Mouse (Mus musculus): ENCODE measurements around the gene Vmn2r78. TPM values are rescaled to one million over a fixed set of nuclear protein-coding genes. Genes with fewer than 3 reads are reported as not detected.
"Not testable (repeated sequence)": the region's sequence is repeated elsewhere in the genome, so short reads cannot be mapped to it uniquely, and the experiment has no call there.

Gene Vmn2r78
- polyA plus RNA-seq (2012; rRNA removed): not detected in 2 replicates

GRCm38 (mm10) chr7:86914794-86915193 lies at the start of gene Vmn2r78:
TSS of gene Vmn2r78 (plus strand) at chr7:86915094.
- not testable (repeated sequence) for H3K4me1 ChIP-seq (ENCODE audit: control insufficient read depth, insufficient read depth, low read length); DNase-seq; H3K4me3 ChIP-seq (replicated peaks; ENCODE audit: extremely low read depth, low read depth, low read length)
- 65% methylated on average over 2 of the region's 2 CpGs for WGBS

GRCm38 (mm10) chr7:86889470-86890469 lies 25.1 kb upstream of the Vmn2r78 start:
- Histone ChIP-seq H3K4me3 (replicated peaks; ENCODE audit: extremely low read depth, low read depth, low read length) (no peak overlapping the region), H3K4me1 (ENCODE audit: control insufficient read depth, insufficient read depth, low read length) (no peaks in the 10 kb centered on the region)
- no peak for DNase-seq
- WGBS: 80% methylated on average over 4 of the region's 4 CpGs
- no peak for TF ChIP-seq POLR2A (IDR thresholded peaks at IDR 0.05; ENCODE audit: borderline replicate concordance, extremely low read depth, low read depth, low read length)
- TF ChIP-seq CTCF (IDR thresholded peaks at IDR 0.05; ENCODE audit: insufficient read depth, low read length): no peak

- no peaks in the 10 kb centered on the region for H3K4me1 ChIP-seq (ENCODE audit: control insufficient read depth, insufficient read depth, low read length)
- no peak for DNase-seq
- TF ChIP-seq POLR2A (IDR thresholded peaks at IDR 0.05; ENCODE audit: borderline replicate concordance, extremely low read depth, low read depth, low read length): no peak
- TF ChIP-seq CTCF (IDR thresholded peaks at IDR 0.05; ENCODE audit: insufficient read depth, low read length): no peak
- WGBS: 69% methylated on average over 5 of the region's 5 CpGs
- H3K4me3 ChIP-seq (replicated peaks; ENCODE audit: extremely low read depth, low read depth, low read length): no peak overlapping the region
Measured at GRCm38 (mm10) chr7:86937288-86937687, 22.4 kb downstream of the Vmn2r78 start.

- DNase-seq: no peak
- no peaks in the 10 kb centered on the region for H3K4me1 ChIP-seq (ENCODE audit: control insufficient read depth, insufficient read depth, low read length)
- TF ChIP-seq CTCF (IDR thresholded peaks at IDR 0.05; ENCODE audit: insufficient read depth, low read length) (no peak), POLR2A (IDR thresholded peaks at IDR 0.05; ENCODE audit: borderline replicate concordance, extremely low read depth, low read depth, low read length) (no peak)
- H3K4me3 ChIP-seq (replicated peaks; ENCODE audit: extremely low read depth, low read depth, low read length): no peak overlapping the region
- WGBS: 32% methylated on average over 1 of the region's 1 CpGs
Measured at GRCm38 (mm10) chr7:86994700-86995099, 79.8 kb downstream of the Vmn2r78 start.

- not testable (repeated sequence) for H3K4me3 ChIP-seq (replicated peaks; ENCODE audit: extremely low read depth, low read depth, low read length); DNase-seq; H3K4me1 ChIP-seq (ENCODE audit: control insufficient read depth, insufficient read depth, low read length)
- 76% methylated on average over 1 of the region's 1 CpGs for WGBS
Measured at GRCm38 (mm10) chr7:86995815-86996214, 80.9 kb downstream of the Vmn2r78 start, which contains the start of gene Vmn2r79. TSS of gene Vmn2r79 (plus strand) at chr7:86996115.

Other genes with a start within 250 kb of the Vmn2r78 start
- gene Olfr292, start 226.8 kb upstream of the Vmn2r78 start, polyA plus RNA-seq (2012; rRNA removed): not detected in 2 replicates
- gene Folh1, start 139.2 kb upstream of the Vmn2r78 start, polyA plus RNA-seq (2012; rRNA removed): 0.05 and 0.11 TPM in 2 replicates
- gene Vmn2r77, start 120.1 kb upstream of the Vmn2r78 start, polyA plus RNA-seq (2012; rRNA removed): not detected in 2 replicates
- gene Vmn2r79, start 81.0 kb downstream of the Vmn2r78 start, polyA plus RNA-seq (2012; rRNA removed): not detected in 2 replicates

Measured in lung, adult 2 months (tissue).